In genomic region chr17:26957872-26958271, GRCm38 (mm10) we compare ENCODE assay signal across 24 mouse cellular contexts. TPM values are rescaled to one million over a fixed set of nuclear protein-coding genes. Genes with fewer than 3 reads are reported as not detected.
"Had no signal": no experiment of that assay in that cellular context is flagged by ENCODE, and none has a peak within 500 bp of the region (broad histone marks: within the 10 kb centered on the region; RNA-seq: fewer than 3 reads in every experiment).

No protein-coding gene starts in this region.

- H3K9ac ChIP-seq: limb, embryonic 13.5 days; lung, embryonic 14.5 days; midbrain, embryonic 13.5 days; neural tube, embryonic 13.5 days had no signal

- H3K9me3 ChIP-seq: limb, embryonic 10.5 days; limb, embryonic 13.5 days; megakaryocyte, embryonic 14.5 days; midbrain, embryonic 10.5 days; midbrain, embryonic 13.5 days; neural tube, embryonic 13.5 days had no signal

- ATAC-seq: inflammation-experienced regulatory T-cells, adult 6 months; intestine, embryonic 16.5 days; lung, postnatal 0 days; midbrain, embryonic 13.5 days; midbrain, embryonic 16.5 days had no signal

- H3K27me3 ChIP-seq: limb, embryonic 13.5 days; midbrain, embryonic 13.5 days; neural tube, embryonic 13.5 days had no signal

- H3K4me2 ChIP-seq: limb, embryonic 13.5 days; lung, embryonic 14.5 days; midbrain, embryonic 13.5 days; neural tube, embryonic 13.5 days had no signal

- H3K27ac ChIP-seq: limb, embryonic 10.5 days; limb, embryonic 13.5 days; macrophage; midbrain, embryonic 10.5 days; midbrain, embryonic 13.5 days; neural tube, embryonic 13.5 days; stomach, postnatal 0 days had no signal

- H3K4me3 ChIP-seq: limb, embryonic 10.5 days; limb, embryonic 13.5 days; megakaryocyte, embryonic 14.5 days; midbrain, embryonic 10.5 days; midbrain, embryonic 13.5 days; myocyte; neural tube, embryonic 13.5 days had no signal

- DNase-seq: kidney, adult 18-20 months; kidney, adult 9 months; kidney, postnatal 14 days; kidney, postnatal 4 days; layer of hippocampus, postnatal 36 days; lung, embryonic 14.5 days; retina, postnatal 1 day; right cerebral cortex, postnatal 25 days; thymus, adult 2 months; thymus, postnatal 14 days; thymus, postnatal 4 days had no signal

RNA-seq across cellular contexts. Expression of gene Syngap1, which starts 16.8 kb away (rescaled TPM):
- polyA plus RNA-seq: inflammation-experienced regulatory T-cells, adult 6 months had no signal
